Mouse (Mus musculus) gastrocnemius, adult 2 months (tissue): ENCODE data around the gene Alpk3. TPM values are rescaled to one million over a fixed set of nuclear protein-coding genes. Genes with fewer than 3 reads are reported as not detected.
A peak's percentile ranks its signal among the peaks of the same experiment; 100 is the strongest.

ENCODE experiments used
- DNase-seq: peaks from one replicate; pipeline ENCODE4 v3.0.0; 2022
- H3K27ac ChIP-seq: fragments of 200-600 bp; 2 replicates; pipeline ENCODE4 v1.8.1; 2022; ENCODE audit warnings: mild to moderate bottlenecking
- H3K4me3 ChIP-seq: fragments of 200-600 bp; 2 replicates; pipeline ENCODE4 v1.8.1; 2022; ENCODE audit warnings: mild to moderate bottlenecking, moderate library complexity
- CTCF ChIP-seq: fragments of 200-600 bp; IDR thresholded peaks from 2 replicates; pipeline ENCODE4 v1.8.1; 2022; ENCODE audit warnings: antibody characterized with exemption, mild to moderate bottlenecking, moderate library complexity
- intact Hi-C: fragments of 180-260 bp; cut with DNase I; formaldehyde crosslinking; loops from one replicate; pipeline ENCODE4 v1.15.1; 2025
- total RNA-seq, 2 experiments: library from RNA; stranded (reverse); gene quantifications; 2 replicates each; pipeline ENCODE4 v1.2.3; 2021

Alpk3 gene
- total RNA-seq, 2 experiments from 2014 or later: 238 to 380 TPM

DNA sequence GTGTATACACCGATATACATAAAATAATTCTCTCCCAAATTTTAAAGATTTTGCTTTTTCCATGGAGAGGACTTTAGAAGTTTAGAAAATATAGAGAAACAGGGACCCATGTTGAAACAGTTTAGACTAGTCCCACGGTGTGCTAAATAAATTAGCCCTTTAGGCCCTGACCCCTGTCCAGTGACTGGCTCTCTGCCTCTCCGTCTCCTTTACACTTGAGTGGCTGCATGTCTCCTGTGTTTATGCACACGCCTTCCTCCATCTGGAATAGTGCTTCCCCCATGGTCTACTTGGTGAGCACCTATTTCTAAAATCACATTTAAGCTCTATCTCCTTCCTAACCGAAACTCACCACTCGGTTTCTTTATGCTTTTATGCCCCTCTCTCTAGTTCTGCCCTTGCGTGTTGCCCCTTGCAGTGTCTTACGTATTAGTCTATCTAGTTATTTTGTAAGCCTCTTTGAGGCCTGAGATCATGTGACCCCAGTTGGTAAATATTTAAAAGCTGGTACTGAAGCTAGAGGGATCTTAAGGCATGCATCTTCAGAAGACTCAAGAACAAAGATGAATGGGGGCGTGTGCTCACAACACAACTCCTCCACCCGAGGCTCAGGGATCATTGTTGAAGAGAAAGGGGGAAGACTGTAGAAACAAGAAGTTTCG, 1.6 kb upstream of the Alpk3 start:
- intact Hi-C loops: loop anchor here (5.0 kb wide), 1 partner anchor 64 kb away; the partner anchor contains the start of gene Zfp592
- H3K27ac ChIP-seq: peak overlapping the region; percentile 97; the same call in 1 of the 2 replicates

DNA sequence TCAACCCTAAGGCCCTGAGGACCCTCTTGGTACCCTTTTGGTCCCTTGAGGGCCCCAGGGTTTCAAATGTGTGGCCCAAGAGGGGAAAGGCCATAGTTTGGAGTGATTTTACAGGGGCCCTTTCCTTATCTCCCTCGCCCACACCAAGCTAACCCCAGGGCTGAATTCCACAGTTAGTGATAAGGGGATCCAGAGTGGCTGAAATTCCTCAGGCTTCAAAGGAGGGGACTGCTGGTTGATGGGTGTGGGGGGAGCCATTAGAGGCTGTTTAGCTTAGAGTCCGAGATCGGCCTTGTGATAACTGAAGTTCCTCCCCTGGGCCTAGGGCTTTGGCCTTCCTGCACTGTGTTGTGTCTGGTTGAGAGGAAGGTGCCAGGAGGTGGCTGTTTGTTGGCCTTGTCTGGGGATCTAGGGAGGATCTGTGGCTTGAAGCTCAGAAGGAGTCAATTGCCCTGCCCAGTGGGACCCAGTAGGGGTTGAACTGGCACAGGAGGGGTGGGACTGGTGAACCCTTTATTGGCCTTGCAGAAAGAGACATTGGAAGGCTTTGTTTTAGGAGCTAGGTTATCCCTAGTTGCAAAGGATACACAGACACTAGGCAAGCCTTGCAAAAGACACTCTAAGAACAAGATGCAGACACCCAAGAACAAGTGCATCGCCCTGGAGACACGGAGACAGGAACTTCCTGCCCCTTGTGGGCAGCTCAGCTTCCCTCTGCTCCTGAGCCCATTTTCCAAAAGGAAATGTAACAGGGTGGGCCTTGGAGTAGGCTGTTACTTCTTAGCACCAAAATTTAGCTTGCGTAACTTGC, 706 bp downstream of the Alpk3 start:
- intact Hi-C loops: loop anchor here (5.0 kb wide), 1 partner anchor 66 kb away; the partner anchor contains the start of gene Zfp592
- DNase-seq: peak; percentile 53
- TF ChIP-seq CTCF: no peak
- H3K27ac ChIP-seq: peak overlapping the region; percentile 97
- H3K4me3 ChIP-seq: peak overlapping the region; percentile 81

More for the DNA sequence above, 1.6 kb upstream of the Alpk3 start:
- H3K4me3 ChIP-seq: no peak overlapping the region
- TF ChIP-seq CTCF: no peak
- no peak for DNase-seq

- TF ChIP-seq CTCF: no peak
- DNase-seq: peak; percentile 57
- Histone ChIP-seq H3K4me3 (peak overlapping the region; percentile 81), H3K27ac (peak overlapping the region; percentile 97)
- intact Hi-C loops: loop anchor here (5.0 kb wide), 1 partner anchor 66 kb away; the partner anchor contains the start of gene Zfp592
Measured at GRCm38 (mm10) chr7:81058712-81059154, 1.3 kb downstream of the Alpk3 start.

DNA sequence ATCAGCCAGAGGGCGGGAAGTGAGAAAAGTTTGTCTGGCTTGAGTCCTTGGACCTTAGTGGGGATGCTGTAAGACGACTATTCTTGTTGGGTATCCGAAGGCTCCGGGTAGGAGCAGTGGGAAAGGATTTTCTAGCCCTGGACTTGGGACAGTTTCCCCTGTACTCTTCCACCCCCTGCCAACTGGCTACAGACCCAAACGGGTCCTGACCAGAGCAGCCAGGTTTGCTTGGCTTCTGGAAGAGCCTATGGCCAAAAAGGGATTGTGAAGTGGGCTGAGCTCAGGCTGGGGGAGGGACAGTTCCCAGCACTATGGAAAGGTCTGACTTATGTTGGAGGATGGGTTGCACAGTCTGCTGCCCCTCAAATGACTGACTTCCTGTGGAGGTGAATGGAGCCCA, 2.0 kb downstream of the Alpk3 start:
- Histone ChIP-seq H3K4me3 (peak overlapping the region; percentile 81), H3K27ac (peak overlapping the region; percentile 97)
- DNase-seq: peak; percentile 79
- intact Hi-C loops: loop anchor here (5.0 kb wide), 1 partner anchor 67 kb away; the partner anchor contains the start of gene Zfp592
- TF ChIP-seq CTCF: no peak

DNA sequence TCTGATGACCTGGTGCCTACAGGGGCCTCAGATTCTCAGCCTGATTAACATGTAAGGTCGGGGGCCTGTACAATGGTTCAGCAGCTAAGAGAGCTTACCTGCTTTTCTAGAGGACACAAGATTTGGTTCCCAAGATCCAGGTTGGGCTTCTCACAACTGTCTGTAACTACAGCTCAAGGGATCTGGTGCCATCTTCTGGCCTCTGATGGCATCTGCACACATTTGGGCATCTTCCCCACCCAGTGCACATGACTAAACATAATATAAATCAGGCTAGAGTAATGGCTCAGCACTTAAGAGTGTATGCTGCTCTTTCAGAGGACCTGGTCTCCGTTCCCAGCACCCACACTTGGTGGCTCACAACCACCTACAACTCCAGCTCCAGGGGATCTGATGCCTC, 3.5 kb downstream of the Alpk3 start:
- peak overlapping the region; percentile 97 for H3K27ac ChIP-seq
- peak; percentile 63 for DNase-seq
- intact Hi-C loops: no loop called here
- TF ChIP-seq CTCF: peak; percentile 69
- H3K4me3 ChIP-seq: peak overlapping the region; percentile 81

GRCm38 (mm10) chr7:81061936-81062335, 4.5 kb downstream of the Alpk3 start:
- no peak for TF ChIP-seq CTCF
- intact Hi-C loops: no loop called here
- peak overlapping the region; percentile 55 for H3K4me3 ChIP-seq
- peak; percentile 65 for DNase-seq
- peak overlapping the region; percentile 81 for H3K27ac ChIP-seq

- Histone ChIP-seq H3K27ac (peak overlapping the region; percentile 81), H3K4me3 (peak overlapping the region; percentile 55)
- intact Hi-C loops: no loop called here
- no peak for TF ChIP-seq CTCF
- no peak for DNase-seq
Measured at GRCm38 (mm10) chr7:81063332-81063731, 5.9 kb downstream of the Alpk3 start.

DNA sequence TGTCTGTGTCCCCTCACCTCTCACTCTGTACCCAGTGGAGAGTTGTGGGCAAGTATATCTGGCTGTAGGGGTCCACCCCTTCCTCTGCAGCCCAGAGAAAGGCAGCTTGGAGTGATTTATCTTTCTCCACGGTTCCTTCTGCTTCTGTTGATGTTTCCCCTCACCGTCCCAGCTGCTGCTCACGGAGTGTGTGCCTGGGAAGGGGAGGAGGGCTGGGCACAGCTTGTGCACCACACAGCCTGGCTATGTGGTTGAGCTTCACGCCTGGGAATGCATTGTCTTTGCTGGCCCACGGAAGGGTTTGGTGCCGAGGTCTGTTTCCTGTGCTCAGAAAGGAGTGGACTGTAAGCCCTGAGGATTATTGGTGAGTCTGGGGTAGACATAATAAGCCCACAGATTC, 9.3 kb downstream of the Alpk3 start:
- intact Hi-C loops: no loop called here
- no peak for TF ChIP-seq CTCF

DNA sequence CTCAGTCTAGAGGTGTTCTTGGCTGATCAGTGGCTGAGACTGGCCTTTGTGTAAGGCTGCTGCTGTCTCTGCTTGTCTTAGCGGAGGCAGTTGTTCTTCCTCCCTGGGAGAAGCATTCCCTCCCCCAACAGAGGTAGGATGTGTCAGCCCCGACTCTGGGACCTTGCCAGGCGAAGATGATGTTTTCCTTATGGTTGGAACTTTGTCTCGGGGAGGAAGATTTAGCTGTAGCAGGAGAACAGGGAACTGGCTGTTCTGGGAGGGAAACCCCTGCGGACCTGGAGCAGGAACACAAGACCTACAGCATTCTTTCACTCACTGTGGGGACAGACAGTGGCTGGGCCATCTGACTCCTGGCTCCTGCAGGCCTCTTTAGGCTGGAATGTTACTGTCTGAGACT, 15.1 kb downstream of the Alpk3 start:
- intact Hi-C loops: no loop called here
- H3K4me3 ChIP-seq: peak overlapping the region; percentile 8; the same call in 1 of the 2 replicates
- DNase-seq: peak; percentile 86
- H3K27ac ChIP-seq: peak overlapping the region; percentile 84
- no peak for TF ChIP-seq CTCF

More for the DNA sequence above, 9.3 kb downstream of the Alpk3 start:
- Histone ChIP-seq H3K27ac (peak overlapping the region; percentile 53), H3K4me3 (no peak overlapping the region)
- DNase-seq: no peak

GRCm38 (mm10) chr7:81073273-81073672, 15.9 kb downstream of the Alpk3 start:
- peak; percentile 56 for TF ChIP-seq CTCF

DNA sequence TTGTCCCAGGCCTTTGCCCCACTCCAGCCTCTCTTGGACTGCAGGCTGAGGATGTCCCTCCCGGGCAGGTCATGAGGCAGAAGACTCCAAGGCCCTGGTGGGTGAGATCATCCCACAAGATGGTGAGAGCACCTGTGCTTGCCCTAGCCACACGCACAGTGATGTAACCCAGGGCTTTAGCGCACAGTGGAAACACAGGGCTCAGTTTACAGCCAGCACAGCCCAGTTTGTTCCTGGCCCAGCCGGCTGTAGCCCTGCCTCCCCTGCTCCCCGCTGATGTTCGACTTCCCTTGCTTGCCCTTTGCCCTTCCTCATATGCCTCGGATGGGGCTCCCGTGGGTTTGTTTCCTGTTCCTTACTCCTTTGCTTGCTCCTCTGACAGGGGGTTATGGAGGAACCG, 17.1 kb downstream of the Alpk3 start:
- Histone ChIP-seq H3K4me3 (peak overlapping the region; percentile 34), H3K27ac (peak overlapping the region; percentile 84)
- DNase-seq: peak; percentile 87
- intact Hi-C loops: no loop called here
- no peak for TF ChIP-seq CTCF

More at GRCm38 (mm10) chr7:81073273-81073672, 15.9 kb downstream of the Alpk3 start:
- Histone ChIP-seq H3K4me3 (no peak overlapping the region), H3K27ac (peak overlapping the region; percentile 84)
- intact Hi-C loops: no loop called here
- peak; percentile 20 for DNase-seq

DNA sequence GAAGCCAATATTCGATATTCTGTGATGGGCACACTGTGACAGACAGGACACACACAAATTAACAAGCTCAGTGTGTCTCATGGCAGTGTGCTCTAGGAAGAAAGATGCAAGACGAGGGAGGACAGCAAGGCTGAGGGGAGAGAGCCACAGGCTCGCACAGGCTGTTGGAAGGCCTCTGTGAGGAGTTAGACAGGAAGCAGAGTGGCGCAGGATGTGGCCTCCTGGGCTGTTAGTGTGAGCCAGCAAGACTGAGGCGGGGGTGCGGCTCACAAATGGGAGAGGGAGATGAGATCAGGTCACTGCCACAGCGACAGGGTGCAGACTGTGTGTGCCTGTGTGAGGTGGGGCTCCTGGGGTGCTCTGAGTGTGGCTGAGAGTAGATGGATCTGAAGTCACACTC, 17.9 kb downstream of the Alpk3 start:
- intact Hi-C loops: no loop called here
- peak overlapping the region; percentile 34 for H3K4me3 ChIP-seq
- peak overlapping the region; percentile 84 for H3K27ac ChIP-seq
- peak; percentile 26 for DNase-seq
- no peak for TF ChIP-seq CTCF

DNA sequence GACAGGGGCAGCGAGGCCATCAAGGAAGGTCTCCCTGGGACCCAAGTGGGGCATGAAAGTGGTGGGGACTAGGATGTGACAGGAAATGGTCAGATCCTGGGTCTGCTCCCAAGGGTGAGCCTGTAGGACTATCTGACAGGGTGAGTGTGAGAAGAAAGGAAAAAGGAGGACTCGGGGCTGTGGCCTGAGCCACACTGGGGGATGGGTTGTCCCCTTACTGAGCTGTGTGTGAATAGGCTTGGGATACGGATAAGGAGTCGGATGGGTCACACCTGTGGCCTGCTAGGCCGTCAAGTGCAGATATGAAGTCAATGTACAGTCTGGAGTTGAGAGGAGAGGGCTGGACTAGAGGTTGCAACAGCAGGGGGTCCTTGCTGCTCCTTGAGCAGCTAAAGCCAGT, 18.3 kb downstream of the Alpk3 start:
- TF ChIP-seq CTCF: no peak
- intact Hi-C loops: no loop called here

More for the DNA sequence above, 18.3 kb downstream of the Alpk3 start:
- no peak for DNase-seq
- H3K27ac ChIP-seq: peak overlapping the region; percentile 84
- no peak overlapping the region for H3K4me3 ChIP-seq
